Mouse (Mus musculus) stomach, embryonic 15.5 days (tissue): Measurements from ENCODE around the gene Amn1. TPM values are rescaled to one million over a fixed set of nuclear protein-coding genes. Genes with fewer than 3 reads are reported as not detected.
A peak's percentile ranks its signal among the peaks of the same experiment; 100 is the strongest.
"Not testable (repeated sequence)": the region's sequence is repeated elsewhere in the genome, so short reads cannot be mapped to it uniquely, and the experiment has no call there.

Experiments
- ATAC-seq: fragments of 200-750 bp; cut with Nextera tagmentation; 2 replicates; pipeline ENCODE4 v1.8.0; 2017; ENCODE audit warnings: low read depth, moderate number of reproducible peaks, moderate TSS enrichment; ENCODE audit not compliant: insufficient read depth, low FRiP score
- H3K27ac ChIP-seq: fragments of 300-500 bp; sonication (generic); 2 replicates; pipeline ENCODE4 v1.5.1; 2015; ENCODE audit warnings: mild to moderate bottlenecking, inconsistent platforms
- H3K27me3 ChIP-seq: fragments of 300-500 bp; sonication (generic); replicated peaks from 2 replicates; pipeline ENCODE4 v1.6.1; 2015; ENCODE audit warnings: inconsistent platforms
- H3K36me3 ChIP-seq: fragments of 300-500 bp; sonication (generic); 2 replicates; pipeline ENCODE4 v1.6.1; 2015; ENCODE audit warnings: inconsistent platforms
- H3K4me1 ChIP-seq: fragments of 300-500 bp; sonication (generic); 2 replicates; pipeline ENCODE4 v1.6.1; 2015; ENCODE audit warnings: inconsistent platforms
- H3K4me2 ChIP-seq: fragments of 300-500 bp; sonication (generic); 2 replicates; pipeline ENCODE4 v1.6.1; 2015; ENCODE audit warnings: mild to moderate bottlenecking, inconsistent platforms
- H3K4me3 ChIP-seq: fragments of 300-500 bp; sonication (generic); replicated peaks from 2 replicates; pipeline ENCODE4 v1.5.1; 2015; ENCODE audit warnings: inconsistent platforms
- H3K9ac ChIP-seq: fragments of 300-500 bp; sonication (generic); 2 replicates; pipeline ENCODE4 v1.6.1; 2015; ENCODE audit warnings: inconsistent platforms
- H3K9me3 ChIP-seq: fragments of 300-500 bp; sonication (generic); 2 replicates; pipeline ENCODE4 v1.6.1; 2016; ENCODE audit warnings: inconsistent platforms
- WGBS: fragments of 180-500 bp; shearing (Covaris S2); methylation state at CpG from one replicate; pipeline ENCODE4 v1.1.7; 2015; 5-methylcytosine and 5-hydroxymethylcytosine counted together
- polyA plus RNA-seq: library from polyadenylated mRNA; unstranded; fragments of >200 nt; fragmentation: Nextera tagmentation; extraction: Ambion mirVana; gene quantifications from 2 replicates; pipeline ENCODE4 v1.2.1, GENCODE M21; 2015

Gene Amn1
- 28.2 and 28.8 TPM in 2 replicates for polyA plus RNA-seq

GRCm38 (mm10) chr6:149188041-149188924 is at the start of gene Amn1:
Amn1 (minus strand) TSS chr6:149188712.
- peak; percentile 98 for ATAC-seq
- Histone ChIP-seq H3K4me1 (peaks cover 4% of the 10 kb centered on the region; the same call in 1 of the 2 replicates), H3K9me3 (no peaks in the 10 kb centered on the region), H3K36me3 (peaks cover 7% of the 10 kb centered on the region; the same call in 1 of the 2 replicates), H3K27me3 (no peaks in the 10 kb centered on the region), H3K9ac (peak within 1 kb of the TSS; percentile 65), H3K27ac (peak within 1 kb of the TSS; percentile 92), H3K4me2 (peak within 1 kb of the TSS; percentile 58), H3K4me3 (peak within 1 kb of the TSS; percentile 86)
- WGBS = under 1% methylated on average over 34 of the region's 34 CpGs

- H3K4me2 ChIP-seq = no peak overlapping the region
- H3K9me3 ChIP-seq = no peaks in the 10 kb centered on the region
- no peaks in the 10 kb centered on the region for H3K36me3 ChIP-seq
- H3K9ac ChIP-seq = no peak overlapping the region
- ATAC-seq = no peak
- no peak overlapping the region for H3K27ac ChIP-seq
- no peaks in the 10 kb centered on the region for H3K27me3 ChIP-seq
- no peaks in the 10 kb centered on the region for H3K4me1 ChIP-seq
- no peak overlapping the region for H3K4me3 ChIP-seq
- WGBS = 79% methylated on average over 2 of the region's 2 CpGs
Measured at GRCm38 (mm10) chr6:149236807-149237206, 48.3 kb upstream of the Amn1 start.

- Histone ChIP-seq H3K36me3 (no peaks in the 10 kb centered on the region), H3K4me2 (no peak overlapping the region), H3K27me3 (no peaks in the 10 kb centered on the region), H3K4me3 (no peak overlapping the region), H3K9me3 (no peaks in the 10 kb centered on the region), H3K9ac (no peak overlapping the region), H3K27ac (no peak overlapping the region), H3K4me1 (no peaks in the 10 kb centered on the region)
- ATAC-seq = no peak
- WGBS = 73% methylated on average over 3 of the region's 3 CpGs
Measured at GRCm38 (mm10) chr6:149233918-149234317, 45.4 kb upstream of the Amn1 start.

GRCm38 (mm10) chr6:149224751-149225150 is 36.2 kb upstream of the Amn1 start:
- H3K9me3 ChIP-seq = no peaks in the 10 kb centered on the region
- H3K27me3 ChIP-seq = no peaks in the 10 kb centered on the region
- no peak for ATAC-seq
- no peak overlapping the region for H3K27ac ChIP-seq
- H3K4me1 ChIP-seq = no peaks in the 10 kb centered on the region
- H3K4me2 ChIP-seq = no peak overlapping the region
- 91% methylated on average over 4 of the region's 4 CpGs for WGBS
- H3K4me3 ChIP-seq = no peak overlapping the region
- H3K36me3 ChIP-seq = no peaks in the 10 kb centered on the region
- H3K9ac ChIP-seq = no peak overlapping the region

- Histone ChIP-seq H3K9me3 (no peaks in the 10 kb centered on the region), H3K27ac (no peak overlapping the region), H3K4me3 (no peak overlapping the region), H3K4me1 (no peaks in the 10 kb centered on the region), H3K9ac (no peak overlapping the region), H3K4me2 (no peak overlapping the region), H3K36me3 (no peaks in the 10 kb centered on the region), H3K27me3 (no peaks in the 10 kb centered on the region)
- no peak for ATAC-seq
Measured at GRCm38 (mm10) chr6:149221296-149221695, 32.8 kb upstream of the Amn1 start.

GRCm38 (mm10) chr6:149198572-149198971 is 10.1 kb upstream of the Amn1 start:
- H3K36me3 ChIP-seq = no peaks in the 10 kb centered on the region
- H3K4me3 ChIP-seq = no peak overlapping the region
- ATAC-seq = no peak
- H3K4me1 ChIP-seq = no peaks in the 10 kb centered on the region
- no peaks in the 10 kb centered on the region for H3K9me3 ChIP-seq
- H3K4me2 ChIP-seq = no peak overlapping the region
- no peak overlapping the region for H3K9ac ChIP-seq
- H3K27me3 ChIP-seq = no peaks in the 10 kb centered on the region
- H3K27ac ChIP-seq = no peak overlapping the region

GRCm38 (mm10) chr6:149197116-149197515 is 8.6 kb upstream of the Amn1 start:
- no peaks in the 10 kb centered on the region for H3K4me1 ChIP-seq
- H3K9me3 ChIP-seq = no peaks in the 10 kb centered on the region
- ATAC-seq = no peak
- no peak overlapping the region for H3K9ac ChIP-seq
- peak overlapping the region; percentile 26; the same call in 1 of the 2 replicates for H3K27ac ChIP-seq
- H3K36me3 ChIP-seq = no peaks in the 10 kb centered on the region
- 38% methylated on average over 3 of the region's 3 CpGs for WGBS
- H3K27me3 ChIP-seq = no peaks in the 10 kb centered on the region
- no peak overlapping the region for H3K4me3 ChIP-seq
- no peak overlapping the region for H3K4me2 ChIP-seq

GRCm38 (mm10) chr6:149193276-149193905 is 4.9 kb upstream of the Amn1 start:
- ATAC-seq = peak; percentile 74; the same call in 1 of the 2 replicates
- Histone ChIP-seq H3K27ac (0 out of 2 replicates have a peak overlapping the region, but pooled peaks have one; percentile 2), H3K4me3 (no peak overlapping the region), H3K27me3 (no peaks in the 10 kb centered on the region), H3K4me1 (no peaks in the 10 kb centered on the region), H3K4me2 (no peak overlapping the region), H3K9ac (no peak overlapping the region), H3K36me3 (no peaks in the 10 kb centered on the region), H3K9me3 (no peaks in the 10 kb centered on the region)
- 59% methylated on average over 5 of the region's 5 CpGs for WGBS

- H3K9ac ChIP-seq, H3K9me3 ChIP-seq, ATAC-seq, H3K4me2 ChIP-seq, H3K4me3 ChIP-seq, H3K36me3 ChIP-seq, H3K27me3 ChIP-seq, H3K27ac ChIP-seq, H3K4me1 ChIP-seq: not testable (repeated sequence)
- 78% methylated on average over 5 of the region's 5 CpGs for WGBS
Measured at GRCm38 (mm10) chr6:149191951-149192350, 3.4 kb upstream of the Amn1 start.

GRCm38 (mm10) chr6:149189340-149189922 is 919 bp upstream of the Amn1 start:
- peaks cover 4% of the 10 kb centered on the region; the same call in 1 of the 2 replicates for H3K4me1 ChIP-seq
- no peak for ATAC-seq
- no peak overlapping the region for H3K9ac ChIP-seq
- peak overlapping the region; percentile 58; the same call in 1 of the 2 replicates for H3K4me2 ChIP-seq
- H3K36me3 ChIP-seq = peaks cover 2% of the 10 kb centered on the region; the same call in 1 of the 2 replicates
- no peaks in the 10 kb centered on the region for H3K9me3 ChIP-seq
- H3K27ac ChIP-seq = no peak overlapping the region; the same call in 1 of the 2 replicates
- H3K27me3 ChIP-seq = no peaks in the 10 kb centered on the region
- no peak overlapping the region; the same call in 1 of the 2 replicates for H3K4me3 ChIP-seq
- WGBS = 93% methylated on average over 16 of the region's 16 CpGs

GRCm38 (mm10) chr6:149188925-149189257 is 379 bp upstream of the Amn1 start:
- H3K27me3 ChIP-seq = no peaks in the 10 kb centered on the region
- peak overlapping the region; percentile 86 for H3K4me3 ChIP-seq
- H3K9me3 ChIP-seq = no peaks in the 10 kb centered on the region
- peaks cover 4% of the 10 kb centered on the region; the same call in 1 of the 2 replicates for H3K4me1 ChIP-seq
- ATAC-seq = no peak; the same call in 1 of the 2 replicates
- H3K36me3 ChIP-seq = peaks cover 6% of the 10 kb centered on the region; the same call in 1 of the 2 replicates
- H3K9ac ChIP-seq = no peak overlapping the region
- peak overlapping the region; percentile 58 for H3K4me2 ChIP-seq
- peak overlapping the region; percentile 59; the same call in 1 of the 2 replicates for H3K27ac ChIP-seq
- WGBS = 32% methylated on average over 8 of the region's 8 CpGs

- H3K4me1 ChIP-seq = peaks cover 4% of the 10 kb centered on the region; the same call in 1 of the 2 replicates
- H3K27me3 ChIP-seq = no peaks in the 10 kb centered on the region
- no peak for ATAC-seq
- WGBS = 59% methylated on average over 1 of the region's 1 CpGs
- no peak overlapping the region for H3K9ac ChIP-seq
- H3K36me3 ChIP-seq = peaks cover 14% of the 10 kb centered on the region
- no peak overlapping the region for H3K27ac ChIP-seq
- H3K4me2 ChIP-seq = peak overlapping the region; percentile 58
- no peaks in the 10 kb centered on the region for H3K9me3 ChIP-seq
- H3K4me3 ChIP-seq = peak overlapping the region; percentile 86
Measured at GRCm38 (mm10) chr6:149187371-149187770, 1.1 kb downstream of the Amn1 start.
